Mouse (Mus musculus) heart, embryonic 11.5 days (tissue): Measurements from ENCODE around the gene Mt1. TPM values are rescaled to one million over a fixed set of nuclear protein-coding genes. Genes with fewer than 3 reads are reported as not detected.
A peak's percentile ranks its signal among the peaks of the same experiment; 100 is the strongest.

Experiments
- ATAC-seq: fragments of 200-750 bp; cut with Nextera tagmentation; replicated peaks from 2 replicates; pipeline ENCODE4 v1.8.0; 2017; ENCODE audit warnings: moderate library complexity; ENCODE audit not compliant: insufficient number of reproducible peaks, low FRiP score, low TSS enrichment
- H3K27ac ChIP-seq: fragments of 300-500 bp; sonication (generic); 2 replicates; pipeline ENCODE4 v1.5.1; 2014; ENCODE audit warnings: mild to moderate bottlenecking, low read depth, low read length
- H3K27me3 ChIP-seq: fragments of 300-500 bp; sonication (generic); 2 replicates; pipeline ENCODE4 v1.6.1; 2014; ENCODE audit warnings: mild to moderate bottlenecking, low read length, mixed read lengths; ENCODE audit not compliant: control insufficient read depth, insufficient read depth
- H3K36me3 ChIP-seq: fragments of 300-500 bp; sonication (generic); 2 replicates; pipeline ENCODE4 v1.6.1; 2014; ENCODE audit warnings: mild to moderate bottlenecking, low read length, moderate library complexity, mixed read lengths; ENCODE audit not compliant: control insufficient read depth, insufficient read depth
- H3K4me1 ChIP-seq: fragments of 300-500 bp; sonication (generic); 2 replicates; pipeline ENCODE4 v1.6.1; 2014; ENCODE audit warnings: low read length; ENCODE audit not compliant: control insufficient read depth, insufficient read depth
- H3K4me2 ChIP-seq: fragments of 300-500 bp; sonication (generic); 2 replicates; pipeline ENCODE4 v1.6.1; 2014; ENCODE audit warnings: mild to moderate bottlenecking, moderate library complexity
- H3K4me3 ChIP-seq: fragments of 300-500 bp; sonication (generic); 2 replicates; pipeline ENCODE4 v1.5.1; 2014; ENCODE audit warnings: low read depth, low read length
- H3K9ac ChIP-seq: fragments of 300-500 bp; sonication (generic); 2 replicates; pipeline ENCODE4 v1.6.1; 2014; ENCODE audit warnings: mild to moderate bottlenecking, low read depth, low read length, moderate library complexity
- H3K9me3 ChIP-seq: fragments of 300-500 bp; sonication (generic); replicated peaks from 2 replicates; pipeline ENCODE4 v1.6.1; 2016; ENCODE audit warnings: low read length; ENCODE audit not compliant: control insufficient read depth
- WGBS: fragments of 180-500 bp; shearing (Covaris S2); extraction: QIAGEN DNeasy Blood & Tissue Kit; methylation state at CpG from one replicate; pipeline ENCODE4 v1.1.7; 2014; ENCODE audit not compliant: insufficient replicate concordance; 5-methylcytosine and 5-hydroxymethylcytosine counted together
- polyA plus RNA-seq: library from polyadenylated mRNA; unstranded; fragments of >200 nt; fragmentation: Nextera tagmentation; extraction: Ambion mirVana; gene quantifications from 2 replicates; pipeline ENCODE4 v1.2.1, GENCODE M21; 2014

Gene Mt1
- polyA plus RNA-seq, 1 experiment from 2014 or later = 395 TPM

DNA sequence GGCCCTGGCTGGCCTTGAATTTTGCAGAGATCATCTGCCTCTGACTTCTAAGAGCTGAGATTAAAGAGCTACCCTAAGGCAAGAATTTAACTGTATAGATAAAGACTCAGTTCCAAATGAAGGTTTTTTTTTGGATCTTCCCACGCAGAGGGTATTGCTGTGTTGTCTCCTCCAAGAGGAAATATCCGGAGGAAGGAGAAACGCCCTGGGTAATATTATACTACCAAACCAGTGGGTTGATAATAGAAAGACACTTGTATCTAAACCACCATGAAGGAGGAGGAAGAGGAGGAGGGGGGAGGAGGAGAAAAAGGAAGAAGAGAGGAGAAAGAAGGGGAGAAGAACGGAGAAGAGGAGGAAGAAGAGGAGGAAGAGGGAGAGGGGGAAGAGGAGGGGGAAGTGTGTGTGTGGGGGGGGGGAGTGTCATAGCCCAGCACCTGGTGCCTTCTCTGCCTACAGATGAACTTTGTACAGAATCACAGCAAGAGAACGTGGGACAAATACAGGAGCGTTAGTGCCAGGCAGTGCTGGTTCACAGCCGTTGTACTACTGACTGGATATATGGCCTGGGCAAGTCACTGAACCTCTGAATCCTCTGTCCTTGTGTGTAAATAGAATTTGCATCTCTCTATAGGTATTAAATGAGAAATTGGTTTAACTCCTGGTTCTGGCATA, 1.0 kb upstream of the Mt1 start:
- Histone ChIP-seq H3K9me3 (no peaks in the 10 kb centered on the region), H3K4me1 (peaks cover 4% of the 10 kb centered on the region; the same call in 1 of the 2 replicates), H3K36me3 (no peaks in the 10 kb centered on the region), H3K4me2 (peak overlapping the region; percentile 93), H3K9ac (no peak overlapping the region), H3K27me3 (peaks cover 73% of the 10 kb centered on the region), H3K4me3 (peak overlapping the region; percentile 58; the same call in 1 of the 2 replicates), H3K27ac (peak overlapping the region; percentile 60)
- 63% methylated on average over 7 of the region's 7 CpGs for WGBS
- no peak for ATAC-seq

DNA sequence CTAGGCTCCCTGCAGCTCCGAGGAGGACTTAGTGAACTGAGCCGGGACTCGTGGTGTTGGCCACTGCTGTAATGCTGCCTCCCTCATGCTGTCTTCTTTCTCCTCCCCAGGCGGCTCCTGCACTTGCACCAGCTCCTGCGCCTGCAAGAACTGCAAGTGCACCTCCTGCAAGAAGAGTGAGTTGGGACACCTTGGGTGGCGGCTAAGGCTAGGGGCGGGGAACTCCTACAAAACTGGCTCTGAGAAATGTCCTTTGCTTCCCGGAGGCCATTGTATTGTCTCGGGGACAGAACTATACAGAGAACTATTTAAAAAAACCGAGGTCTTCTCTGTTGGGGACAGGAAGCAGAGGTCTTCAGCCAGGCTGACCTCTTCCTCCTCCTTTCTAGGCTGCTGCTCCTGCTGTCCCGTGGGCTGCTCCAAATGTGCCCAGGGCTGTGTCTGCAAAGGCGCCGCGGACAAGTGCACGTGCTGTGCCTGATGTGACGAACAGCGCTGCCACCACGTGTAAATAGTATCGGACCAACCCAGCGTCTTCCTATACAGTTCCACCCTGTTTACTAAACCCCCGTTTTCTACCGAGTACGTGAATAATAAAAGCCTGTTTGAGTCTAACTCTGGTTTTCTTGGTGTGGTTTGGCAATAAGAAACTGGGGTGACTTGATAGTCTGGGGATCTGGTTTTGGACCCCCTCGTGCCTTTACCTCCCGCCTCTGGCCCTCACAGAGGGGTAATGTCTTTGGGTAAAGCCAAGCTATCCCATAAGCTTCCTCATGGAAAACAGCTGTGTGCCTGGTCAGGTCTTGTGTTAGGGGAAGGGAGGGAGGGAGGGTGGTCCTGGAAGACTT, 1.1 kb downstream of the Mt1 start:
- H3K27me3 ChIP-seq = peaks cover 75% of the 10 kb centered on the region
- H3K4me3 ChIP-seq = peak overlapping the region; percentile 58
- H3K27ac ChIP-seq = peak overlapping the region; percentile 66
- no peaks in the 10 kb centered on the region for H3K36me3 ChIP-seq
- no peaks in the 10 kb centered on the region for H3K4me1 ChIP-seq
- H3K4me2 ChIP-seq = peak overlapping the region; percentile 93
- H3K9ac ChIP-seq = peak overlapping the region; percentile 74
- no peak for ATAC-seq
- H3K9me3 ChIP-seq = no peaks in the 10 kb centered on the region
- WGBS = 7% methylated on average over 25 of the region's 25 CpGs

DNA sequence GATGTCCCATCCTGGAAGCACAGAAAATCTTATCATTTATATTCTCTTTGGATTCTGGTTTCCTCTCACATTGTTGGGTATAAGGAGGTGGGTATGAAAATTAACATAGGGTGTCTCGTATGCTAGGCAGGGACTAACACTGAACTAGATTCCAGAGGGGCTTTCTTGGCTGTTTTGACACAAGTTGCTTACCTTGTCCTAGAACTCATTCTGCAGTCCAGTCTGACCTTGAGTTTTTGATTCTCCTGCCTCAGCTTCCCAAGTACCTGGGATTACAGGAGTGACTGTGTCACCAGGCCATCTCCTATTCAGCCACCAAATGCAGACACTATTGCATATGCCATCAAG, 1.7 kb downstream of the Mt1 start:
- 92% methylated on average over 1 of the region's 1 CpGs for WGBS
- peaks cover 74% of the 10 kb centered on the region for H3K27me3 ChIP-seq
- ATAC-seq = no peak

DNA sequence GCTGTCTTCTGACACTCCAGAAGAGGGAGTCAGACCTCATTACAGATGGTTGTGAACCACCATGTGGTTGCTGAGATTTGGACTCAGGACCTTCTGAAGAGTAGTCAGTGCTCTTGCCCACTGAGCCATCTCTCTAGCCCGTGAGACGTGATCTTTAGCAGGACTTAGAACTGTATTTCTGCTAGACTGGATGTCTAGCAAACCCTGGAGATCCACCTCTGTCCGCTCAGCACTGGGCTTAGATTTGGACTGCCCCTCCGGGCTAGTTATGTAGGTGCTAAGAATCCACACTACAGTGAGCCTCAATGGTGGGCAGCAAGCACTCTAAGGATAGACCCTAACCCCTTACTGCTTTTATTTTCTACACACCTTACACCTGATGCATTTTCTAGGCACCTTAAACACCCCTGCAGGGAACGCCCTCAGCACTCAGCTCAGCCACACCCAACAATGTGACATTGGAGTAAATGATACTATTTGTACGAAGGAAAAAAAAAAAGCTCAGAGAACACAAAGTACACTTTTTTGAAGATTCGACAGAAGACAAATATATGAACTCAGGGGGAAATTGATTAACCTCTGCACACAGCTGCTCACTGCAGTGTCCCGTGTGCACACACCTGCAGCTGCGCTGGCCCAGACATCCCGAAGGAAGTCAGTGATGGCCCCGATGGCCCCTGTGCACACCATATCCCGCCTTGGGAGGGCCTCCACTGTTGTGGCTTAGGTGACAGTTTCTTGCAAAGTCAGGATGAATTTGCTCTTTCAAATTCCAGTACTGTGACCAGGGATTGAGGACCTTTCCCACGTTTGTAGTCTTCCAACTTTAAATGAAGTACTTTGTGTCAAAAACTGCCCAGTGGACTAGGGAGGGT, 3.4 kb downstream of the Mt1 start:
- H3K9me3 ChIP-seq = no peaks in the 10 kb centered on the region
- peak overlapping the region; percentile 35 for H3K4me3 ChIP-seq
- no peak for ATAC-seq
- peak overlapping the region; percentile 39; the same call in 1 of the 2 replicates for H3K9ac ChIP-seq
- peaks cover 73% of the 10 kb centered on the region for H3K27me3 ChIP-seq
- H3K4me2 ChIP-seq = peak overlapping the region; percentile 64
- H3K27ac ChIP-seq = peak overlapping the region; percentile 37
- H3K36me3 ChIP-seq = no peaks in the 10 kb centered on the region
- 66% methylated on average over 13 of the region's 13 CpGs for WGBS
- peaks cover 4% of the 10 kb centered on the region; the same call in 1 of the 2 replicates for H3K4me1 ChIP-seq

More for the DNA sequence above, 1.7 kb downstream of the Mt1 start:
- Histone ChIP-seq H3K36me3 (no peaks in the 10 kb centered on the region), H3K9me3 (no peaks in the 10 kb centered on the region), H3K9ac (peak overlapping the region; percentile 74; the same call in 1 of the 2 replicates), H3K4me3 (peak overlapping the region; percentile 58), H3K27ac (no peak overlapping the region), H3K4me2 (peak overlapping the region; percentile 93), H3K4me1 (no peaks in the 10 kb centered on the region)

DNA sequence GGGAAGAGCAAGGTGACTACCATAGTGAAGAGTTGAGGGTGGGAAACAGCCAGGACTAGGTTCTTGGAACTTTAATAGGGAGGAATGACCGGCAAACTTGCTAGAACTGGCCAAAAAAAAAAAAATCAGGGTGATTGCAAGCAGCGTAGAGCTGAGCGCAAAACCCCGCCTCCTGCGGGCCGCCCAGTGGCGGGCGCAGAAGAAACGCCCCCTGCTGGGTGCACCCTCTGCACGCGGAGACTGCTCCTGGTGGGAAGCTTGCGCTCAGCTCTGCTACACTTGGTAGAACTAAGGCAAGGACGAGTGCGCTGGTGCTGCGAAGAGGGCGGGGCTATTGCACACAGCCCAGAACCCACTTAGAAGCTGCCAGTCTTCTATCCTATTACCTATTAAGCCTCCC, 4.2 kb downstream of the Mt1 start:
- Histone ChIP-seq H3K4me3 (peak overlapping the region; percentile 35), H3K4me2 (peak overlapping the region; percentile 64), H3K9me3 (no peaks in the 10 kb centered on the region), H3K27me3 (peaks cover 75% of the 10 kb centered on the region), H3K4me1 (peaks cover 8% of the 10 kb centered on the region; the same call in 1 of the 2 replicates), H3K27ac (peak overlapping the region; percentile 55), H3K9ac (peak overlapping the region; percentile 39), H3K36me3 (no peaks in the 10 kb centered on the region)
- WGBS = 0% methylated on average over 16 of the region's 16 CpGs
- ATAC-seq = peak; percentile 76

DNA sequence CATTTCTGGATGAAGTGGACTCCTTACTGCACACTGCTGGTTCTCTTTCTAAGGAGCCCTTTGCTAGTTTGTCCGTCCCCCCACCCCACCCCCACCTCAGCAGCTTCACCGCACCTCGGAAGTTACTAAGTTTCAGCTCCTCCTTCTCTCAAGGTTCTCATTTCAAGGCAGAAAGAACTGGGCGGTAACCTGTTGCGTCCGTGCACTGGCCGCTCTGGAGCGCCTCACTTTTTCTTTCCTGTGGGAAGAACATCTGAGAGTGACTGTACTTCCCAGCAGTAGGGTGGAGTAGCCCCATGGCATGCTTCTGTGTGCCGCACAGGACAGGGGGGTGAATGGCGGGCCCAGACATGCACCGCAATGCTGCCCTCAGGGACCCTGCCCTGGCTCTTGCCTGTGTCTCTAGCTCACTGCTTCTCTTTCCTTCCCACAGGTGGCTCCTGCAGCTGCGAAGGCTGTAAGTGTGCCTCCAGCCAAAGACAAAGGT, 5.5 kb downstream of the Mt1 start:
- peak overlapping the region; percentile 49; the same call in 1 of the 2 replicates for H3K9ac ChIP-seq
- 25% methylated on average over 12 of the region's 12 CpGs for WGBS
- peak overlapping the region; percentile 64 for H3K4me2 ChIP-seq
- no peaks in the 10 kb centered on the region for H3K36me3 ChIP-seq
- no peak overlapping the region for H3K4me3 ChIP-seq
- ATAC-seq = no peak
- H3K9me3 ChIP-seq = no peaks in the 10 kb centered on the region
- peaks cover 11% of the 10 kb centered on the region for H3K4me1 ChIP-seq
- peak overlapping the region; percentile 55 for H3K27ac ChIP-seq
- H3K27me3 ChIP-seq = peaks cover 69% of the 10 kb centered on the region

DNA sequence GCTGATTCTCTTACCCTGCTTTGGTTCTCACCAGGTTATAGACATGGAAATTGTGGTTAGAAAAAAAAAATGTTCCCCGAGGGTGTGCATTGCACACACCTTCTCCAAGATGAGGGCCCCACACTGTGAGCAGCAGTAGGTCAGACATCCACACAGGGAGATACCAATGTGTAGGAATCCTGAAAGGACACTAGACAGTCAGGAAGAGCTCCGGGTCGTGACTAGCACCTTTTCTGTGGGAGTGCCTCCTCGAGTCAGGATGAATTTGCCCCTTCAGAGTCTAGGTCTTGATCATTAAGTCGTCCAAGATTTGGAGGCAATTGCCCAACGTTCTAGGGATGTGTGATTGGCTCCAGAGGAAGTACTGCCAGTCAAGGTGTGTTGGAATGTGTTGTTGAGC, 6.9 kb downstream of the Mt1 start:
- 53% methylated on average over 6 of the region's 6 CpGs for WGBS
- H3K27ac ChIP-seq = no peak overlapping the region; the same call in 1 of the 2 replicates
- H3K4me2 ChIP-seq = peak overlapping the region; percentile 34
- no peak overlapping the region for H3K9ac ChIP-seq
- no peak overlapping the region for H3K4me3 ChIP-seq
- H3K4me1 ChIP-seq = peaks cover 17% of the 10 kb centered on the region
- H3K36me3 ChIP-seq = no peaks in the 10 kb centered on the region
- no peaks in the 10 kb centered on the region for H3K9me3 ChIP-seq
- H3K27me3 ChIP-seq = peaks cover 58% of the 10 kb centered on the region
- no peak for ATAC-seq

DNA sequence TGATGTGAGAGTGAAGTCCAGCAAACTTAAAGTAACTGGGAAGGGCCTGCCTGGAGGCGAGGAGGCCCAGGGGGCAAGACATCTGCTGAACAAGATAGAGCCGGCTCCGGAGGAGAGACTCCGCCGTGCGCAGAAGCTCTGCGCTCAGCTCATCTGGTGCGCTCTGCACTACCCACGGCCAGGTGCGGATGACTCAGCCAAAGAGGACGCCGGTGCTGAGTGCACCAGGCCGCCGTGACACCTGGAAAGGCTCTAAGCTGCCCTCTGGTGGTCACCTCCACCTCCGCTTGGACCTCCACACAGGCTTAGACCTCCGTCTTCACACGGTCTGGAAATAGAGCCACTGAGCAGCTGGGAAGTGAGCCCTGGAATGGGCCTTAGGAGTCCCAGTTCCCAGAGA, 7.7 kb downstream of the Mt1 start:
- no peaks in the 10 kb centered on the region for H3K9me3 ChIP-seq
- no peak overlapping the region for H3K9ac ChIP-seq
- H3K4me3 ChIP-seq = 0 out of 2 replicates have a peak overlapping the region, but pooled peaks have one; percentile 1
- no peaks in the 10 kb centered on the region for H3K36me3 ChIP-seq
- peak overlapping the region; percentile 34 for H3K4me2 ChIP-seq
- ATAC-seq = peak; percentile 77
- H3K27me3 ChIP-seq = peaks cover 58% of the 10 kb centered on the region
- H3K27ac ChIP-seq = peak overlapping the region; percentile 63
- WGBS = 5% methylated on average over 17 of the region's 17 CpGs
- peaks cover 17% of the 10 kb centered on the region for H3K4me1 ChIP-seq
